8 mouse cellular contexts compared by ENCODE assay signal in the genomic region with DNA sequence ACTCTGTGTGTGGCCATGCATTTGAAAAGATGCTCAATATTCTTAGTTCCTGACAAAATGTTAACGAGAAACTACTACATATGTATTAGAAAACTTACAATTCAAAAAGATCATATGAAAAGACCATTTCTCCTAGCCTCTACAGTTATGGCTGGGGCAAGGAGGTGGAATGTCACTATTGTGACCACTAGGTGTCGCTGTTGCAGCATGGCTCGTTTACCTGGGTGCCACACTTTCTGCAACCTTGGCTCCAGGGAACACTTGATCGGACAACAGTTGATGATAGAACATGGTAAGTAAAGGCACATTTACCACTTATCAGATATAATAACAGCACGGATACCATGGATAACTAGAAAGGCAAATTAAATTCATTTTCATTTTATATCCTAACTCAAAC. TPM values are rescaled to one million over a fixed set of nuclear protein-coding genes. Genes with fewer than 3 reads are reported as not detected.
DNase-seq lines count a peak whose midpoint lies in the region; ATAC-seq and TF ChIP-seq lines count a peak whose summit lies in the region.

No protein-coding gene starts in this region.

- ATAC-seq in kidney, embryonic 16.5 days (ENCODE audit: low FRiP score, low TSS enrichment), result no peak; the same call in 1 of the 2 replicates

- H3K9me3 ChIP-seq in kidney, embryonic 16.5 days (ENCODE audit: low read length), result no peaks in the 10 kb centered on the region
- no peaks in the 10 kb centered on the region for H3K9me3 ChIP-seq in midbrain, embryonic 10.5 days (replicated peaks)

- no peak overlapping the region for H3K4me3 ChIP-seq in kidney, embryonic 16.5 days (ENCODE audit: low read length)
- no peak overlapping the region for H3K4me3 ChIP-seq in gastrocnemius, adult 2 months
- H3K4me3 ChIP-seq in midbrain, embryonic 10.5 days, result no peak overlapping the region

- no peaks in the 10 kb centered on the region for H3K27me3 ChIP-seq in kidney, embryonic 16.5 days (ENCODE audit: insufficient read depth, low read length)
- no peaks in the 10 kb centered on the region for H3K27me3 ChIP-seq in midbrain, embryonic 10.5 days (ENCODE audit: low read depth, poor library complexity, severe bottlenecking)

- no peak overlapping the region for H3K27ac ChIP-seq in kidney, embryonic 16.5 days (ENCODE audit: low read length)
- no peak overlapping the region for H3K27ac ChIP-seq in gastrocnemius, adult 2 months
- no peak overlapping the region for H3K27ac ChIP-seq in midbrain, embryonic 10.5 days (replicated peaks)

- H3K4me1 ChIP-seq in kidney, embryonic 16.5 days (ENCODE audit: insufficient read depth, low read length), result no peaks in the 10 kb centered on the region
- no peaks in the 10 kb centered on the region for H3K4me1 ChIP-seq in midbrain, embryonic 10.5 days

- DNase-seq in kidney, adult 11 months, result peak; percentile 40
- DNase-seq in cerebellum, postnatal 25 days, result peak; percentile 79 to 88
- DNase-seq in gastrocnemius, adult 2 months, result peak; percentile 77
- peak; percentile 89 for DNase-seq in induced T-regulatory cell, adult 2 months (ENCODE audit: low read depth)
- peak; percentile 43 to 53 for DNase-seq in left cerebral cortex, adult 8-10 months (ENCODE audit: low spot score in 2 of 2)
- peak; percentile 74 for DNase-seq in midbrain, embryonic 10.5 days (ENCODE audit: low spot score)
- DNase-seq in right cerebral cortex, postnatal 4 days, result peak; percentile 78

- WGBS in kidney, embryonic 16.5 days, result 11% methylated on average over 5 of the region's 5 CpGs
- WGBS in midbrain, embryonic 10.5 days, result 17% methylated on average over 5 of the region's 5 CpGs

- H3K9ac ChIP-seq in kidney, embryonic 16.5 days (replicated peaks; ENCODE audit: low read length), result no peak overlapping the region

- H3K4me2 ChIP-seq in kidney, embryonic 16.5 days (replicated peaks; ENCODE audit: low read depth, low read length), result no peak overlapping the region

- TF ChIP-seq CTCF in gastrocnemius, adult 2 months (IDR thresholded peaks at IDR 0.05), result peak; percentile 98

- intact Hi-C loops in gastrocnemius, adult 2 months (cut with DNase I), result loop anchor here (1.0 to 5.0 kb wide), 3 partner anchors 71 to 357 kb away; no protein-coding TSS in a partner anchor

- no peaks in the 10 kb centered on the region for H3K36me3 ChIP-seq in kidney, embryonic 16.5 days (ENCODE audit: insufficient read depth, low read length)
- no peaks in the 10 kb centered on the region for H3K36me3 ChIP-seq in midbrain, embryonic 10.5 days

RNA-seq across cellular contexts. Expression of a gene that starts 51.3 kb away (rescaled TPM):
- 0.16 and 0.17 TPM in 2 replicates for polyA plus RNA-seq in kidney, embryonic 16.5 days (2015; fragmentation: Nextera tagmentation; extraction: Ambion mirVana)
- under 1 TPM in 1 of 2 experiments, not detected in 1; 0.08 TPM for total RNA-seq in gastrocnemius, adult 2 months (2021)
- total RNA-seq in left cerebral cortex, adult 8-10 months (2022), result under 1 TPM in 3 of 4 experiments, not detected in 1; 0.12 to 0.25 (median 0.23) TPM
- polyA plus RNA-seq in midbrain, embryonic 10.5 days (2016; fragmentation: Nextera tagmentation; extraction: Ambion mirVana), result 0.02 TPM in 1 of 2 replicates, not detected in the other
